Mouse (Mus musculus): Measurements from ENCODE around the gene Ptpdc1. TPM values are rescaled to one million over a fixed set of nuclear protein-coding genes. Genes with fewer than 3 reads are reported as not detected.

Gene Ptpdc1
- polyA plus RNA-seq, 1 experiment from 2014 or later: 4.8 TPM

GRCm38 (mm10) chr13:48578616-48579015 is 46.8 kb downstream of the Ptpdc1 start:
- Histone ChIP-seq H3K9me3 (replicated peaks; ENCODE audit: control insufficient read depth, low read length) (no peaks in the 10 kb centered on the region), H3K27me3 (ENCODE audit: control insufficient read depth, insufficient read depth, low read length) (no peaks in the 10 kb centered on the region), H3K36me3 (ENCODE audit: control insufficient read depth, insufficient read depth) (no peaks in the 10 kb centered on the region), H3K27ac (ENCODE audit: low read length) (no peak overlapping the region), H3K4me3 (ENCODE audit: low read length) (no peak overlapping the region), H3K4me1 (ENCODE audit: control insufficient read depth, insufficient read depth, low read length) (peaks cover 12% of the 10 kb centered on the region; the same call in 1 of the 2 replicates), H3K4me2 (ENCODE audit: low read depth, low read length) (no peak overlapping the region), H3K9ac (ENCODE audit: low read length) (no peak overlapping the region; the same call in 1 of the 2 replicates)
- no peak for ATAC-seq (replicated peaks; ENCODE audit: extremely low read depth, insufficient read depth, low FRiP score)
- WGBS: 72% methylated on average over 4 of the region's 4 CpGs

- Histone ChIP-seq H3K4me2 (ENCODE audit: low read depth, low read length) (0 out of 2 replicates have a peak overlapping the region, but pooled peaks have one; percentile 16), H3K9ac (ENCODE audit: low read length) (no peak overlapping the region)
Observed at GRCm38 (mm10) chr13:48577836-48578235, 47.6 kb downstream of the Ptpdc1 start.

GRCm38 (mm10) chr13:48577007-48577406 is 48.5 kb downstream of the Ptpdc1 start:
- no peak overlapping the region for H3K4me3 ChIP-seq (ENCODE audit: low read length)
- no peak overlapping the region for H3K9ac ChIP-seq (ENCODE audit: low read length)
- H3K27ac ChIP-seq (ENCODE audit: low read length): no peak overlapping the region
- H3K4me2 ChIP-seq (ENCODE audit: low read depth, low read length): no peak overlapping the region
- no peaks in the 10 kb centered on the region for H3K27me3 ChIP-seq (ENCODE audit: control insufficient read depth, insufficient read depth, low read length)
- 57% methylated on average over 6 of the region's 6 CpGs for WGBS
- peaks cover 17% of the 10 kb centered on the region for H3K4me1 ChIP-seq (ENCODE audit: control insufficient read depth, insufficient read depth, low read length)
- no peaks in the 10 kb centered on the region for H3K9me3 ChIP-seq (replicated peaks; ENCODE audit: control insufficient read depth, low read length)
- H3K36me3 ChIP-seq (ENCODE audit: control insufficient read depth, insufficient read depth): no peaks in the 10 kb centered on the region
- ATAC-seq (replicated peaks; ENCODE audit: extremely low read depth, insufficient read depth, low FRiP score): no peak

More at GRCm38 (mm10) chr13:48577836-48578235, 47.6 kb downstream of the Ptpdc1 start:
- Histone ChIP-seq H3K27me3 (ENCODE audit: control insufficient read depth, insufficient read depth, low read length) (no peaks in the 10 kb centered on the region), H3K27ac (ENCODE audit: low read length) (no peak overlapping the region; the same call in 1 of the 2 replicates), H3K4me3 (ENCODE audit: low read length) (no peak overlapping the region), H3K36me3 (ENCODE audit: control insufficient read depth, insufficient read depth) (no peaks in the 10 kb centered on the region), H3K4me1 (ENCODE audit: control insufficient read depth, insufficient read depth, low read length) (peaks cover 17% of the 10 kb centered on the region), H3K9me3 (replicated peaks; ENCODE audit: control insufficient read depth, low read length) (no peaks in the 10 kb centered on the region)
- 24% methylated on average over 11 of the region's 11 CpGs for WGBS
- ATAC-seq (replicated peaks; ENCODE audit: extremely low read depth, insufficient read depth, low FRiP score): peak; percentile 30; the same call in 1 of the 2 replicates

GRCm38 (mm10) chr13:48574718-48575117 is 50.7 kb downstream of the Ptpdc1 start:
- no peak for ATAC-seq (replicated peaks; ENCODE audit: extremely low read depth, insufficient read depth, low FRiP score)
- Histone ChIP-seq H3K27ac (ENCODE audit: low read length) (no peak overlapping the region), H3K36me3 (ENCODE audit: control insufficient read depth, insufficient read depth) (no peaks in the 10 kb centered on the region), H3K4me3 (ENCODE audit: low read length) (no peak overlapping the region), H3K4me1 (ENCODE audit: control insufficient read depth, insufficient read depth, low read length) (peaks cover 17% of the 10 kb centered on the region), H3K9me3 (replicated peaks; ENCODE audit: control insufficient read depth, low read length) (no peaks in the 10 kb centered on the region), H3K4me2 (ENCODE audit: low read depth, low read length) (no peak overlapping the region), H3K27me3 (ENCODE audit: control insufficient read depth, insufficient read depth, low read length) (no peaks in the 10 kb centered on the region), H3K9ac (ENCODE audit: low read length) (no peak overlapping the region)
- WGBS: 67% methylated on average over 6 of the region's 6 CpGs

- ATAC-seq (replicated peaks; ENCODE audit: extremely low read depth, insufficient read depth, low FRiP score): 0 out of 2 replicates have a peak, but pooled peaks have one; percentile 42
- no peak overlapping the region for H3K4me3 ChIP-seq (ENCODE audit: low read length)
Observed at GRCm38 (mm10) chr13:48573525-48574355, 51.7 kb downstream of the Ptpdc1 start.

GRCm38 (mm10) chr13:48572127-48572526 is 53.3 kb downstream of the Ptpdc1 start:
- no peaks in the 10 kb centered on the region for H3K36me3 ChIP-seq (ENCODE audit: control insufficient read depth, insufficient read depth)
- 46% methylated on average over 1 of the region's 1 CpGs for WGBS
- H3K27me3 ChIP-seq (ENCODE audit: control insufficient read depth, insufficient read depth, low read length): no peaks in the 10 kb centered on the region
- no peak overlapping the region for H3K4me2 ChIP-seq (ENCODE audit: low read depth, low read length)
- no peak overlapping the region for H3K9ac ChIP-seq (ENCODE audit: low read length)
- no peaks in the 10 kb centered on the region for H3K9me3 ChIP-seq (replicated peaks; ENCODE audit: control insufficient read depth, low read length)
- H3K4me3 ChIP-seq (ENCODE audit: low read length): no peak overlapping the region
- no peak overlapping the region for H3K27ac ChIP-seq (ENCODE audit: low read length)
- no peak for ATAC-seq (replicated peaks; ENCODE audit: extremely low read depth, insufficient read depth, low FRiP score)
- H3K4me1 ChIP-seq (ENCODE audit: control insufficient read depth, insufficient read depth, low read length): peaks cover 10% of the 10 kb centered on the region

More at GRCm38 (mm10) chr13:48573525-48574355, 51.7 kb downstream of the Ptpdc1 start:
- H3K27me3 ChIP-seq (ENCODE audit: control insufficient read depth, insufficient read depth, low read length): no peaks in the 10 kb centered on the region
- peak overlapping the region; percentile 40; the same call in 1 of the 2 replicates for H3K9ac ChIP-seq (ENCODE audit: low read length)
- peaks cover 19% of the 10 kb centered on the region for H3K4me1 ChIP-seq (ENCODE audit: control insufficient read depth, insufficient read depth, low read length)
- WGBS: 41% methylated on average over 19 of the region's 19 CpGs
- H3K9me3 ChIP-seq (replicated peaks; ENCODE audit: control insufficient read depth, low read length): no peaks in the 10 kb centered on the region
- H3K27ac ChIP-seq (ENCODE audit: low read length): 0 out of 2 replicates have a peak overlapping the region, but pooled peaks have one; percentile 19
- no peaks in the 10 kb centered on the region for H3K36me3 ChIP-seq (ENCODE audit: control insufficient read depth, insufficient read depth)
- H3K4me2 ChIP-seq (ENCODE audit: low read depth, low read length): peak overlapping the region; percentile 19; the same call in 1 of the 2 replicates

- Histone ChIP-seq H3K4me1 (ENCODE audit: control insufficient read depth, insufficient read depth, low read length) (peaks cover 14% of the 10 kb centered on the region), H3K9me3 (replicated peaks; ENCODE audit: control insufficient read depth, low read length) (no peaks in the 10 kb centered on the region), H3K4me2 (ENCODE audit: low read depth, low read length) (no peak overlapping the region), H3K9ac (ENCODE audit: low read length) (no peak overlapping the region), H3K4me3 (ENCODE audit: low read length) (no peak overlapping the region), H3K36me3 (ENCODE audit: control insufficient read depth, insufficient read depth) (no peaks in the 10 kb centered on the region), H3K27ac (ENCODE audit: low read length) (no peak overlapping the region), H3K27me3 (ENCODE audit: control insufficient read depth, insufficient read depth, low read length) (no peaks in the 10 kb centered on the region)
- WGBS: 71% methylated on average over 5 of the region's 5 CpGs
- no peak for ATAC-seq (replicated peaks; ENCODE audit: extremely low read depth, insufficient read depth, low FRiP score)
Observed at GRCm38 (mm10) chr13:48571298-48571697, 54.2 kb downstream of the Ptpdc1 start.

- Histone ChIP-seq H3K4me2 (ENCODE audit: low read depth, low read length) (no peak overlapping the region), H3K36me3 (ENCODE audit: control insufficient read depth, insufficient read depth) (no peaks in the 10 kb centered on the region), H3K9ac (ENCODE audit: low read length) (no peak overlapping the region), H3K9me3 (replicated peaks; ENCODE audit: control insufficient read depth, low read length) (no peaks in the 10 kb centered on the region), H3K4me3 (ENCODE audit: low read length) (no peak overlapping the region), H3K4me1 (ENCODE audit: control insufficient read depth, insufficient read depth, low read length) (peaks cover 20% of the 10 kb centered on the region), H3K27me3 (ENCODE audit: control insufficient read depth, insufficient read depth, low read length) (no peaks in the 10 kb centered on the region), H3K27ac (ENCODE audit: low read length) (no peak overlapping the region)
- WGBS: 60% methylated on average over 5 of the region's 5 CpGs
- ATAC-seq (replicated peaks; ENCODE audit: extremely low read depth, insufficient read depth, low FRiP score): no peak
Observed at GRCm38 (mm10) chr13:48569576-48570132, 55.8 kb downstream of the Ptpdc1 start.

GRCm38 (mm10) chr13:48567646-48568045 is 57.8 kb downstream of the Ptpdc1 start:
- WGBS: 73% methylated on average over 3 of the region's 3 CpGs
- Histone ChIP-seq H3K27ac (ENCODE audit: low read length) (no peak overlapping the region), H3K4me1 (ENCODE audit: control insufficient read depth, insufficient read depth, low read length) (peaks cover 12% of the 10 kb centered on the region), H3K27me3 (ENCODE audit: control insufficient read depth, insufficient read depth, low read length) (no peaks in the 10 kb centered on the region), H3K9me3 (replicated peaks; ENCODE audit: control insufficient read depth, low read length) (no peaks in the 10 kb centered on the region; the same call in 1 of the 2 replicates), H3K36me3 (ENCODE audit: control insufficient read depth, insufficient read depth) (no peaks in the 10 kb centered on the region), H3K4me3 (ENCODE audit: low read length) (no peak overlapping the region), H3K9ac (ENCODE audit: low read length) (no peak overlapping the region), H3K4me2 (ENCODE audit: low read depth, low read length) (no peak overlapping the region)
- ATAC-seq (replicated peaks; ENCODE audit: extremely low read depth, insufficient read depth, low FRiP score): no peak

Data from heart, embryonic 16.5 days (tissue).